Mouse (Mus musculus): ENCODE data around the gene Pigc. TPM values are rescaled to one million over a fixed set of nuclear protein-coding genes. Genes with fewer than 3 reads are reported as not detected.

The Pigc gene
- polyA plus RNA-seq, 1 experiment, result 25.0 TPM

DNA sequence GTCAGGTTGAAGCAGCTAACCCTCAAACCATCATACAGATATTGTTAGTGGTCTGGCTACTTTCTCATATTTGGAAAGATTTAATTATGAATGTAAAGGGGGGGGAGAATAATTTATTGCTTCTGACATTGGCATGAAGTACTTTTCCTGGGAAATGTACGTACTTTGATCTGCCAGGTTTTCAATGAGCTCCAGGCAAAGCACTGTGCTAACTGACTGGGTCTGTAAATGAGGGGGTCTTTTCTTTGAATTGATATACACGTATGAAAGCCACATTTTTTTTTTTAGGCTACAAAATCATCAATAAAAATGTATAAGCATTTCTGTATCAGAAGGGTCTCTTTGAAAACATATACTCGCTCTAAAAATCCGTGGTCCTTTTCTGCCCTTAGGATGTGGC, 51.8 kb downstream of the Pigc start:
- TF ChIP-seq CTCF (IDR thresholded peaks at IDR 0.05; ENCODE audit: borderline replicate concordance, control insufficient read depth, extremely low read depth, insufficient read depth, low read length, poor library complexity) (no peak), POLR2A (IDR thresholded peaks at IDR 0.05; ENCODE audit: control insufficient read depth, extremely low read depth, insufficient read depth, low read length, poor library complexity) (no peak)
- no peaks in the 10 kb centered on the region for H3K4me1 ChIP-seq (replicated peaks; ENCODE audit: control insufficient read depth, insufficient read depth, low read length)
- H3K4me3 ChIP-seq (ENCODE audit: control insufficient read depth, insufficient read depth, low read length), result no peak overlapping the region
- no peaks in the 10 kb centered on the region for H3K36me3 ChIP-seq (ENCODE audit: control insufficient read depth, insufficient read depth, low read length)
- H3K27me3 ChIP-seq (ENCODE audit: control insufficient read depth, insufficient read depth, low read length), result no peaks in the 10 kb centered on the region
- no peak overlapping the region for H3K27ac ChIP-seq (ENCODE audit: control insufficient read depth, insufficient read depth, low read length)
- no peak for DNase-seq
- 91% methylated on average over 4 of the region's 4 CpGs for WGBS

Other genes starting within 250 kb of the Pigc start
- gene Fasl, start 180.7 kb upstream of the Pigc start, polyA plus RNA-seq (2012; rRNA removed), result 0.78 and 0.87 TPM in 2 replicates
- 5.2 and 6.0 TPM in 2 replicates for gene Suco, start 92.5 kb upstream of the Pigc start, polyA plus RNA-seq (2012; rRNA removed)
- gene 4930558K02Rik, start 10.4 kb downstream of the Pigc start, polyA plus RNA-seq (2012; rRNA removed), result not detected in 2 replicates

All from thymus, adult 2 months (tissue).